In the genomic region with DNA sequence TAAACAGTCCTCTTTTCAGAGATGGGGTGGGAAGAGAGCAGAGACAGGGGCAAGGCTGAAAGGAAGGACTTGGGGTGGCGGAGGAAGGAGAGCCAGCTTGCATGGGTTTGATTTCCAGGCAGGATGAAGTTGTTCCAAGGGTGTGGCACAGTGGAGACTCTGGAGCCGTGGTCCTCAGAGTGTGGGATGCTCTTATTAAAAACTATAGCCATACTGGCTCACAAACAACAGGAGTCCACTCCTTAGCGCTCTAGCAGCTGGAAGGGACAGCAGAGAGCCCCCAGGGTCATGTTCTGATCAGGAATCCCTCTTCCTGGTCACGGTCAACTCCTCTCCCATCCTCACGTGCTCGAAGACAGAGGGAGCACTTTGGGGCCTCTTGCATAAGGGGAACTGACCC, we compare ENCODE assay signal across 15 mouse cellular contexts. TPM values are rescaled to one million over a fixed set of nuclear protein-coding genes. Genes with fewer than 3 reads are reported as not detected.
DNase-seq lines count a peak whose midpoint lies in the region; ATAC-seq lines count a peak whose summit lies in the region.
"Had no signal": no experiment of that assay in that cellular context is flagged by ENCODE, and none has a peak within 500 bp of the region (broad histone marks: within the 10 kb centered on the region; RNA-seq: fewer than 3 reads in every experiment).

No protein-coding gene starts in this region.

- H3K36me3 ChIP-seq in intestine, embryonic 16.5 days (ENCODE audit: control insufficient read depth, insufficient read depth, low read length), result no peaks in the 10 kb centered on the region
- H3K36me3 ChIP-seq in intestine, embryonic 15.5 days, result no peaks in the 10 kb centered on the region
- no peaks in the 10 kb centered on the region for H3K36me3 ChIP-seq in heart, embryonic 10.5 days
- no peaks in the 10 kb centered on the region for H3K36me3 ChIP-seq in limb, embryonic 10.5 days
- H3K36me3 ChIP-seq: embryonic facial prominence, embryonic 15.5 days; limb, embryonic 12.5 days; lung, embryonic 15.5 days had no signal

- no peak overlapping the region for H3K4me3 ChIP-seq in intestine, embryonic 16.5 days (ENCODE audit: low read length)
- H3K4me3 ChIP-seq in intestine, embryonic 15.5 days (replicated peaks), result no peak overlapping the region
- no peak overlapping the region for H3K4me3 ChIP-seq in brown adipose tissue, adult 24 weeks (ENCODE audit: insufficient read depth, low read depth, low read length)
- no peak overlapping the region for H3K4me3 ChIP-seq in heart, embryonic 10.5 days
- H3K4me3 ChIP-seq in limb, embryonic 10.5 days, result no peak overlapping the region
- H3K4me3 ChIP-seq: embryonic facial prominence, embryonic 15.5 days; limb, embryonic 12.5 days; lung, embryonic 15.5 days; myocyte had no signal

- H3K4me2 ChIP-seq in intestine, embryonic 16.5 days (ENCODE audit: low read depth, low read length), result no peak overlapping the region
- H3K4me2 ChIP-seq in intestine, embryonic 15.5 days (replicated peaks), result no peak overlapping the region
- H3K4me2 ChIP-seq: limb, embryonic 12.5 days had no signal

- H3K27ac ChIP-seq in intestine, embryonic 16.5 days (ENCODE audit: low read length), result peak overlapping the region; percentile 33; the same call in 1 of the 2 replicates
- no peak overlapping the region for H3K27ac ChIP-seq in intestine, embryonic 15.5 days
- peak overlapping the region; percentile 74 for H3K27ac ChIP-seq in brown adipose tissue, adult 24 weeks (replicated peaks; ENCODE audit: low read depth, low read length)
- H3K27ac ChIP-seq in heart, embryonic 10.5 days, result peak overlapping the region; percentile 73
- peak overlapping the region; percentile 62 for H3K27ac ChIP-seq in limb, embryonic 10.5 days
- H3K27ac ChIP-seq: limb, embryonic 12.5 days; lung, embryonic 15.5 days had no signal

- no peak for DNase-seq in heart, embryonic 10.5 days (ENCODE audit: low spot score)
- DNase-seq in limb, embryonic 10.5 days (ENCODE audit: low spot score), result no peak
- no peak for DNase-seq in adrenal gland, postnatal 14 days
- DNase-seq in left cerebral cortex, adult 11 months (ENCODE audit: low spot score), result no peak
- DNase-seq: forebrain, postnatal 0 days; right cerebral cortex, adult 18-20 months; thymus, adult 18-20 months had no signal

- peaks cover 22% of the 10 kb centered on the region for H3K4me1 ChIP-seq in intestine, embryonic 16.5 days (ENCODE audit: control insufficient read depth, insufficient read depth, low read length)
- H3K4me1 ChIP-seq in intestine, embryonic 15.5 days (replicated peaks), result peaks cover 17% of the 10 kb centered on the region
- peaks cover 12% of the 10 kb centered on the region for H3K4me1 ChIP-seq in brown adipose tissue, adult 24 weeks (ENCODE audit: control insufficient read depth, insufficient read depth, insufficient read length, low read length)
- peaks cover 48% of the 10 kb centered on the region for H3K4me1 ChIP-seq in heart, embryonic 10.5 days
- H3K4me1 ChIP-seq in limb, embryonic 10.5 days, result peaks cover 64% of the 10 kb centered on the region

- ATAC-seq in intestine, embryonic 16.5 days, result no peak
- ATAC-seq in intestine, embryonic 15.5 days, result no peak

- 75% methylated on average over 6 of the region's 6 CpGs for WGBS in intestine, embryonic 16.5 days
- 69% methylated on average over 6 of the region's 6 CpGs for WGBS in intestine, embryonic 15.5 days
- WGBS in heart, embryonic 10.5 days, result 80% methylated on average over 6 of the region's 6 CpGs
- WGBS in limb, embryonic 10.5 days, result 81% methylated on average over 6 of the region's 6 CpGs

- H3K9ac ChIP-seq in intestine, embryonic 16.5 days (ENCODE audit: low read depth, low read length), result no peak overlapping the region
- no peak overlapping the region for H3K9ac ChIP-seq in intestine, embryonic 15.5 days
- H3K9ac ChIP-seq: embryonic facial prominence, embryonic 15.5 days; forebrain, postnatal 0 days; limb, embryonic 12.5 days; lung, embryonic 15.5 days had no signal

- no peaks in the 10 kb centered on the region for H3K9me3 ChIP-seq in intestine, embryonic 16.5 days (ENCODE audit: control insufficient read depth, low read length)
- H3K9me3 ChIP-seq in intestine, embryonic 15.5 days, result no peaks in the 10 kb centered on the region
- no peaks in the 10 kb centered on the region for H3K9me3 ChIP-seq in heart, embryonic 10.5 days
- H3K9me3 ChIP-seq in limb, embryonic 10.5 days (replicated peaks), result no peaks in the 10 kb centered on the region
- H3K9me3 ChIP-seq: limb, embryonic 12.5 days; lung, embryonic 15.5 days had no signal

- no peaks in the 10 kb centered on the region for H3K27me3 ChIP-seq in intestine, embryonic 16.5 days (replicated peaks; ENCODE audit: control insufficient read depth, insufficient read depth, low read length)
- no peaks in the 10 kb centered on the region for H3K27me3 ChIP-seq in intestine, embryonic 15.5 days (replicated peaks)
- H3K27me3 ChIP-seq in heart, embryonic 10.5 days (ENCODE audit: insufficient read depth, poor library complexity, severe bottlenecking), result no peaks in the 10 kb centered on the region
- no peaks in the 10 kb centered on the region for H3K27me3 ChIP-seq in limb, embryonic 10.5 days (ENCODE audit: low read depth, poor library complexity, severe bottlenecking)
- H3K27me3 ChIP-seq: embryonic facial prominence, embryonic 15.5 days; limb, embryonic 12.5 days; lung, embryonic 15.5 days had no signal

RNA-seq across cellular contexts. Expression of a gene that starts 18.8 kb away (rescaled TPM):
- 9.1 and 9.5 TPM in 2 replicates for polyA plus RNA-seq in intestine, embryonic 16.5 days (2015; fragmentation: Nextera tagmentation; extraction: Ambion mirVana)
- 5.1 and 6.9 TPM in 2 replicates for polyA plus RNA-seq in intestine, embryonic 15.5 days (2015; fragmentation: Nextera tagmentation; extraction: Ambion mirVana)
- not detected in 2 replicates for polyA plus RNA-seq in brown adipose tissue, adult 24 weeks (2012; ENCODE audit: insufficient read depth, insufficient read length, missing spikeins)
- 0.09 and 0.17 TPM in 2 replicates for polyA plus RNA-seq in heart, embryonic 10.5 days (2016; fragmentation: Nextera tagmentation; extraction: Ambion mirVana)
- polyA plus RNA-seq in limb, embryonic 10.5 days (2016; fragmentation: Nextera tagmentation; extraction: Ambion mirVana), result 0.09 TPM in 1 of 2 replicates, not detected in the other
- 0.19 and 0.30 TPM in 2 replicates for total RNA-seq in adrenal gland, postnatal 14 days (2021)
- total RNA-seq: megakaryocyte-erythroid progenitor cell, adult 5-6 weeks had no signal
- polyA plus RNA-seq: embryonic facial prominence, embryonic 15.5 days; limb, embryonic 12.5 days; lung, embryonic 15.5 days; myocyte had no signal
